Mouse (Mus musculus) left cerebral cortex, postnatal 10 days (tissue): Measurements from ENCODE around the gene St6gal1. TPM values are rescaled to one million over a fixed set of nuclear protein-coding genes. Genes with fewer than 3 reads are reported as not detected.

Experiments
- DNase-seq, 2 experiments: peaks; one replicate each; pipeline ENCODE4 v3.0.0; 2021 to 2022; ENCODE audit warnings: low spot score in 2 of 2, mixed read lengths in 1 of 2; ENCODE audit errors: extremely low spot score in 1 of 2
- intact Hi-C: fragments of 180-260 bp; cut with DNase I; formaldehyde crosslinking; loops from one replicate; pipeline ENCODE4 v1.15.1; 2025
- total RNA-seq, 2 experiments: library from RNA; stranded (reverse); gene quantifications; 2 replicates each; pipeline ENCODE4 v1.2.3; 2021

The St6gal1 gene
- total RNA-seq, 2 experiments from 2014 or later: 10.3 to 12.0 TPM

- intact Hi-C loops: no loop called here
Measured at GRCm38 (mm10) chr16:23312604-23313003, 88.1 kb downstream of the St6gal1 start.

GRCm38 (mm10) chr16:23314790-23315189, 90.2 kb downstream of the St6gal1 start:
- DNase-seq: no peak
- intact Hi-C loops: no loop called here

More at GRCm38 (mm10) chr16:23312604-23313003, 88.1 kb downstream of the St6gal1 start:
- DNase-seq: no peak

- intact Hi-C loops: no loop called here
- no peak for DNase-seq
Measured at GRCm38 (mm10) chr16:23317411-23318047, 93.0 kb downstream of the St6gal1 start.

GRCm38 (mm10) chr16:23320025-23320424, 95.5 kb downstream of the St6gal1 start:
- no peak for DNase-seq
- intact Hi-C loops: no loop called here

- intact Hi-C loops: no loop called here
- DNase-seq: no peak
Measured at GRCm38 (mm10) chr16:23320579-23320978, 96.0 kb downstream of the St6gal1 start.

- intact Hi-C loops: no loop called here
- DNase-seq: no peak
Measured at GRCm38 (mm10) chr16:23322453-23322852, 97.9 kb downstream of the St6gal1 start.

- DNase-seq: no peak
- intact Hi-C loops: no loop called here
Measured at GRCm38 (mm10) chr16:23323915-23324314, 99.4 kb downstream of the St6gal1 start.

- intact Hi-C loops: no loop called here
- DNase-seq: no peak
Measured at GRCm38 (mm10) chr16:23324867-23325650, 100.5 kb downstream of the St6gal1 start.

GRCm38 (mm10) chr16:23326664-23327063, 102.1 kb downstream of the St6gal1 start:
- DNase-seq: no peak
- intact Hi-C loops: no loop called here

GRCm38 (mm10) chr16:23327266-23327665, 102.7 kb downstream of the St6gal1 start:
- intact Hi-C loops: no loop called here
- DNase-seq: no peak

GRCm38 (mm10) chr16:23328201-23328600, 103.7 kb downstream of the St6gal1 start:
- DNase-seq: no peak
- intact Hi-C loops: no loop called here

- intact Hi-C loops: no loop called here
- DNase-seq: no peak
Measured at GRCm38 (mm10) chr16:23332136-23332535, 107.6 kb downstream of the St6gal1 start.

- DNase-seq: no peak
- intact Hi-C loops: no loop called here
Measured at GRCm38 (mm10) chr16:23332686-23333085, 108.1 kb downstream of the St6gal1 start.

GRCm38 (mm10) chr16:23333875-23334551, 109.5 kb downstream of the St6gal1 start:
- DNase-seq: no peak
- intact Hi-C loops: no loop called here

GRCm38 (mm10) chr16:23337317-23337716, 112.8 kb downstream of the St6gal1 start:
- intact Hi-C loops: no loop called here

GRCm38 (mm10) chr16:23341254-23341653, 116.7 kb downstream of the St6gal1 start:
- intact Hi-C loops: no loop called here
- DNase-seq: no peak

More at GRCm38 (mm10) chr16:23337317-23337716, 112.8 kb downstream of the St6gal1 start:
- DNase-seq: no peak

- DNase-seq: peak; percentile 9 to 46
- intact Hi-C loops: no loop called here
Measured at GRCm38 (mm10) chr16:23350802-23351201, 126.3 kb downstream of the St6gal1 start.

GRCm38 (mm10) chr16:23361031-23361430, 136.5 kb downstream of the St6gal1 start:
- intact Hi-C loops: no loop called here
- DNase-seq: no peak

GRCm38 (mm10) chr16:23361434-23361970, 137.0 kb downstream of the St6gal1 start:
- no peak for DNase-seq
- intact Hi-C loops: no loop called here
